16 mouse cellular contexts compared by ENCODE assay signal in genomic region chr6:89248574-89248973, GRCm38 (mm10).
"Had no signal": no experiment of that assay in that cellular context is flagged by ENCODE, and none has a peak within 500 bp of the region (broad histone marks: within the 10 kb centered on the region; RNA-seq: fewer than 3 reads in every experiment).

No protein-coding gene starts in this region.

- DNase-seq: kidney, adult 2 months; layer of hippocampus, adult 9-11 months; liver; liver, embryonic 13.5 days; lung, embryonic 14.5 days; lung, postnatal 36 days; thymus, postnatal 36 days had no signal

- H3K9ac ChIP-seq: limb, embryonic 13.5 days; liver, embryonic 13.5 days; lung, embryonic 14.5 days; neural tube, embryonic 12.5 days had no signal

- H3K4me2 ChIP-seq: limb, embryonic 13.5 days; liver, embryonic 13.5 days; lung, embryonic 14.5 days; midbrain, embryonic 11.5 days; neural tube, embryonic 12.5 days had no signal

- H3K9me3 ChIP-seq: limb, embryonic 10.5 days; limb, embryonic 13.5 days; liver, embryonic 13.5 days; neural tube, embryonic 12.5 days had no signal

- H3K4me3 ChIP-seq: layer of hippocampus, adult 2 months; limb, embryonic 10.5 days; limb, embryonic 13.5 days; liver, embryonic 13.5 days; megakaryocyte, embryonic 14.5 days; neural tube, embryonic 12.5 days had no signal

- H3K4me1 ChIP-seq: limb, embryonic 10.5 days; limb, embryonic 13.5 days; liver, embryonic 13.5 days; megakaryocyte, embryonic 14.5 days had no signal

- H3K27ac ChIP-seq: kidney, postnatal 0 days; layer of hippocampus, adult 2 months; limb, embryonic 10.5 days; limb, embryonic 13.5 days; liver, embryonic 13.5 days; neural tube, embryonic 12.5 days had no signal

- ATAC-seq: intestine, embryonic 16.5 days; lung, postnatal 0 days had no signal

- H3K36me3 ChIP-seq: limb, embryonic 10.5 days; limb, embryonic 13.5 days; liver, embryonic 13.5 days; neural tube, embryonic 12.5 days had no signal
